Mouse (Mus musculus): ENCODE data around the gene Cep170b. TPM values are rescaled to one million over a fixed set of nuclear protein-coding genes. Genes with fewer than 3 reads are reported as not detected.
A peak's percentile ranks its signal among the peaks of the same experiment; 100 is the strongest.

Cep170b gene
- polyA plus RNA-seq (2016; fragmentation: Nextera tagmentation; extraction: Ambion mirVana) = 7.0 and 7.3 TPM in 2 replicates

- WGBS = 69% methylated on average over 6 of the region's 6 CpGs
- no peak for ATAC-seq (ENCODE audit: insufficient number of reproducible peaks, low FRiP score)
- Histone ChIP-seq H3K4me1 (replicated peaks) (peaks cover 27% of the 10 kb centered on the region), H3K4me3 (peak within 1 kb of the TSS; percentile 83), H3K9me3 (replicated peaks) (no peaks in the 10 kb centered on the region), H3K9ac (peak within 1 kb of the TSS; percentile 51; the same call in 1 of the 2 replicates), H3K36me3 (no peaks in the 10 kb centered on the region), H3K27ac (ENCODE audit: poor library complexity, severe bottlenecking) (no peak within 1 kb of the TSS), H3K4me2 (peak within 1 kb of the TSS; percentile 100), H3K27me3 (replicated peaks) (peaks cover 63% of the 10 kb centered on the region)
Observed at GRCm38 (mm10) chr12:112720216-112720615, at the start of gene Cep170b. Cep170b (plus strand) TSS chr12:112720455.

GRCm38 (mm10) chr12:112670718-112671393 lies 49.4 kb upstream of the Cep170b start:
- no peaks in the 10 kb centered on the region for H3K9me3 ChIP-seq (replicated peaks)
- H3K4me2 ChIP-seq = peak overlapping the region; percentile 80
- WGBS = 26% methylated on average over 9 of the region's 9 CpGs
- H3K9ac ChIP-seq = peak overlapping the region; percentile 100
- no peak for ATAC-seq (ENCODE audit: insufficient number of reproducible peaks, low FRiP score)
- H3K4me3 ChIP-seq = peak overlapping the region; percentile 87
- peak overlapping the region; percentile 99 for H3K27ac ChIP-seq (ENCODE audit: poor library complexity, severe bottlenecking)
- H3K36me3 ChIP-seq = peaks cover 59% of the 10 kb centered on the region
- peaks cover 85% of the 10 kb centered on the region for H3K4me1 ChIP-seq (replicated peaks)
- H3K27me3 ChIP-seq (replicated peaks) = no peaks in the 10 kb centered on the region

GRCm38 (mm10) chr12:112671891-112672290 lies 48.4 kb upstream of the Cep170b start:
- Histone ChIP-seq H3K36me3 (peaks cover 49% of the 10 kb centered on the region), H3K4me3 (peak overlapping the region; percentile 87), H3K27ac (ENCODE audit: poor library complexity, severe bottlenecking) (peak overlapping the region; percentile 99), H3K9ac (peak overlapping the region; percentile 100), H3K4me1 (replicated peaks) (peaks cover 74% of the 10 kb centered on the region), H3K9me3 (replicated peaks) (no peaks in the 10 kb centered on the region), H3K27me3 (replicated peaks) (no peaks in the 10 kb centered on the region), H3K4me2 (peak overlapping the region; percentile 80)
- ATAC-seq (ENCODE audit: insufficient number of reproducible peaks, low FRiP score) = no peak
- WGBS = 76% methylated on average over 7 of the region's 7 CpGs

GRCm38 (mm10) chr12:112672744-112673575 lies 47.3 kb upstream of the Cep170b start:
- ATAC-seq (ENCODE audit: insufficient number of reproducible peaks, low FRiP score) = peak; percentile 37
- H3K9me3 ChIP-seq (replicated peaks) = no peaks in the 10 kb centered on the region
- peaks cover 74% of the 10 kb centered on the region for H3K4me1 ChIP-seq (replicated peaks)
- H3K4me2 ChIP-seq = peak overlapping the region; percentile 80
- peak overlapping the region; percentile 99 for H3K27ac ChIP-seq (ENCODE audit: poor library complexity, severe bottlenecking)
- peak overlapping the region; percentile 87 for H3K4me3 ChIP-seq
- WGBS = 2% methylated on average over 21 of the region's 21 CpGs
- H3K9ac ChIP-seq = peak overlapping the region; percentile 100
- H3K36me3 ChIP-seq = peaks cover 38% of the 10 kb centered on the region
- no peaks in the 10 kb centered on the region for H3K27me3 ChIP-seq (replicated peaks)

- peak; percentile 10; the same call in 1 of the 2 replicates for ATAC-seq (ENCODE audit: insufficient number of reproducible peaks, low FRiP score)
- H3K4me3 ChIP-seq = peak overlapping the region; percentile 87
- peak overlapping the region; percentile 80 for H3K4me2 ChIP-seq
- H3K9me3 ChIP-seq (replicated peaks) = no peaks in the 10 kb centered on the region
- WGBS = 3% methylated on average over 68 of the region's 68 CpGs
- H3K36me3 ChIP-seq = peaks cover 31% of the 10 kb centered on the region
- peak overlapping the region; percentile 99 for H3K27ac ChIP-seq (ENCODE audit: poor library complexity, severe bottlenecking)
- no peaks in the 10 kb centered on the region for H3K27me3 ChIP-seq (replicated peaks)
- peak overlapping the region; percentile 100 for H3K9ac ChIP-seq
- H3K4me1 ChIP-seq (replicated peaks) = peaks cover 72% of the 10 kb centered on the region
Observed at GRCm38 (mm10) chr12:112673576-112674091, 46.6 kb upstream of the Cep170b start.

GRCm38 (mm10) chr12:112674132-112675011 lies 45.9 kb upstream of the Cep170b start, which contains the start of gene Akt1:
Akt1 (minus strand) TSS chr12:112674884.
- Histone ChIP-seq H3K9me3 (replicated peaks) (no peaks in the 10 kb centered on the region), H3K27ac (ENCODE audit: poor library complexity, severe bottlenecking) (peak within 1 kb of the TSS; percentile 99), H3K4me1 (replicated peaks) (peaks cover 65% of the 10 kb centered on the region), H3K4me3 (peak within 1 kb of the TSS; percentile 87), H3K27me3 (replicated peaks) (peaks cover 3% of the 10 kb centered on the region; the same call in 1 of the 2 replicates), H3K9ac (peak within 1 kb of the TSS; percentile 100), H3K4me2 (peak within 1 kb of the TSS; percentile 80), H3K36me3 (peaks cover 24% of the 10 kb centered on the region)
- ATAC-seq (ENCODE audit: insufficient number of reproducible peaks, low FRiP score) = peak; percentile 59
- 15% methylated on average over 69 of the region's 70 CpGs for WGBS

GRCm38 (mm10) chr12:112675245-112676035 lies 44.8 kb upstream of the Cep170b start:
- Histone ChIP-seq H3K9ac (peak overlapping the region; percentile 100), H3K27ac (ENCODE audit: poor library complexity, severe bottlenecking) (peak overlapping the region; percentile 99), H3K9me3 (replicated peaks) (no peaks in the 10 kb centered on the region), H3K36me3 (peaks cover 17% of the 10 kb centered on the region), H3K4me1 (replicated peaks) (peaks cover 60% of the 10 kb centered on the region), H3K4me2 (peak overlapping the region; percentile 80), H3K27me3 (replicated peaks) (peaks cover 14% of the 10 kb centered on the region), H3K4me3 (peak overlapping the region; percentile 87)
- ATAC-seq (ENCODE audit: insufficient number of reproducible peaks, low FRiP score) = peak; percentile 36; the same call in 1 of the 2 replicates
- WGBS = 13% methylated on average over 18 of the region's 18 CpGs

- H3K4me1 ChIP-seq (replicated peaks) = peaks cover 43% of the 10 kb centered on the region
- no peak overlapping the region for H3K4me2 ChIP-seq
- WGBS = 54% methylated on average over 5 of the region's 5 CpGs
- no peak for ATAC-seq (ENCODE audit: insufficient number of reproducible peaks, low FRiP score)
- H3K27ac ChIP-seq (ENCODE audit: poor library complexity, severe bottlenecking) = no peak overlapping the region
- H3K36me3 ChIP-seq = peaks cover 9% of the 10 kb centered on the region; the same call in 1 of the 2 replicates
- H3K9me3 ChIP-seq (replicated peaks) = no peaks in the 10 kb centered on the region
- peaks cover 30% of the 10 kb centered on the region for H3K27me3 ChIP-seq (replicated peaks)
- H3K4me3 ChIP-seq = no peak overlapping the region
- no peak overlapping the region for H3K9ac ChIP-seq
Observed at GRCm38 (mm10) chr12:112677076-112677475, 43.2 kb upstream of the Cep170b start.

- Histone ChIP-seq H3K36me3 (peaks cover 9% of the 10 kb centered on the region; the same call in 1 of the 2 replicates), H3K4me1 (replicated peaks) (peaks cover 34% of the 10 kb centered on the region), H3K4me2 (peak overlapping the region; percentile 95), H3K4me3 (peak overlapping the region; percentile 80), H3K27me3 (replicated peaks) (peaks cover 37% of the 10 kb centered on the region), H3K27ac (ENCODE audit: poor library complexity, severe bottlenecking) (peak overlapping the region; percentile 73; the same call in 1 of the 2 replicates), H3K9me3 (replicated peaks) (no peaks in the 10 kb centered on the region), H3K9ac (peak overlapping the region; percentile 76)
- no peak for ATAC-seq (ENCODE audit: insufficient number of reproducible peaks, low FRiP score)
- WGBS = 21% methylated on average over 19 of the region's 19 CpGs
Observed at GRCm38 (mm10) chr12:112677943-112678554, 42.2 kb upstream of the Cep170b start.

All from heart, embryonic 12.5 days (tissue).